Mouse (Mus musculus): ENCODE results near the gene Tmem123.

DNA sequence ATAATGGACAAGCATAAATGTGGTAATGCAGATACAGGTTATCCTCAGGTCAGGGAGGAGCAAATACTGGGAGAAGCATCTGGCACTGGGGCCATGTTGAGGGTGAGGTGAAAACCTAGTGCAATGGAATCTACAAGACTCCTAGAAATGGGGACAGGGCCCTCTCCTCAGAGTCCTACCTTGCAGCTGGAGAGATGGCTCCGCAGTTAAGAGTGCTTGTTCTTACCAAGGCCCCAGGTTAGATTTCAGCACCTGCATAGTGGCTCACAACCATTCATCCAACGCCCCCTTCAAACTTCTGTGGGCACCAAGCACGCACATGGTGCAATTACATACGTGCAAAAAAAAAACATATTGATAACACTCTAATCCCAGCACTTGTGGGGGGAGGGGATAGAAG, 15.9 kb downstream of the Tmem123 start:
- no peak for TF ChIP-seq CTCF (IDR thresholded peaks at IDR 0.05; ENCODE audit: low read depth)
- no peak for TF ChIP-seq EP300 (IDR thresholded peaks at IDR 0.05; ENCODE audit: low read depth)
